Mouse (Mus musculus): ENCODE measurements around the gene Bcl2a1b. TPM values are rescaled to one million over a fixed set of nuclear protein-coding genes. Genes with fewer than 3 reads are reported as not detected.

Gene Bcl2a1b
- polyA plus RNA-seq, 1 experiment from 2014 or later = not detected

Other genes starting within 250 kb of the Bcl2a1b start
- not detected in 2 replicates for gene Bcl2a1a, start 242.3 kb upstream of the Bcl2a1b start, polyA plus RNA-seq (2016; fragmentation: Nextera tagmentation; extraction: Ambion mirVana)
- gene Trim43b, start 106.4 kb upstream of the Bcl2a1b start, polyA plus RNA-seq (2016; fragmentation: Nextera tagmentation; extraction: Ambion mirVana) = not detected in 2 replicates
- gene Gm29094, start 170 bp downstream of the Bcl2a1b start, polyA plus RNA-seq (2016; fragmentation: Nextera tagmentation; extraction: Ambion mirVana) = not detected in 2 replicates
- gene Mthfs, start 11.5 kb downstream of the Bcl2a1b start, polyA plus RNA-seq (2016; fragmentation: Nextera tagmentation; extraction: Ambion mirVana) = 15.7 and 16.0 TPM in 2 replicates